Mouse (Mus musculus): Measurements from ENCODE around the gene Rps6kb1. TPM values are rescaled to one million over a fixed set of nuclear protein-coding genes. Genes with fewer than 3 reads are reported as not detected.

Gene Rps6kb1
- 39.3 and 39.8 TPM in 2 replicates for total RNA-seq (2012; rRNA removed)
- 10 to 100 TPM; 49.4 to 73.6 TPM for polyA plus RNA-seq (2012; ENCODE audit: insufficient read depth in 1 of 2, insufficient read length in 2 of 2, low read depth in 1 of 2, low replicate concordance in 2 of 2, missing spikeins in 1 of 2)

- Histone ChIP-seq H3K4me1 (ENCODE audit: control insufficient read depth in 1 of 2, insufficient read depth in 2 of 2, low read length in 2 of 2) (peaks cover 8 to 12% of the 10 kb centered on the region in 2 experiments), H3K27me3 (ENCODE audit: control insufficient read depth in 1 of 2, insufficient read depth in 2 of 2, low read length in 2 of 2) (no peaks in the 10 kb centered on the region), H3K27ac (ENCODE audit: control insufficient read depth, low read depth, low read length) (peak within 1 kb of the TSS; percentile 99), H3K9me3 (replicated peaks; ENCODE audit: insufficient read depth, low read length) (no peaks in the 10 kb centered on the region), H3K79me2 (ENCODE audit: control insufficient read depth, insufficient read depth, low read length, poor library complexity) (peaks cover 54% of the 10 kb centered on the region), H3K36me3 (ENCODE audit: control insufficient read depth in 1 of 2, insufficient read depth in 2 of 2, low read length in 2 of 2) (peaks cover 5 to 26% of the 10 kb centered on the region in 2 experiments), H3K4me3 (ENCODE audit: control insufficient read depth in 1 of 2, insufficient read depth in 1 of 2, low read depth in 2 of 2, low read length in 2 of 2) (peak within 1 kb of the TSS; percentile 77 to 88), H3K9ac (ENCODE audit: control insufficient read depth, low read depth, low read length, poor library complexity, severe bottlenecking) (peak within 1 kb of the TSS; percentile 96)
- DNase-seq (ENCODE audit: low read depth, low spot score): peak; percentile 100
- TF ChIP-seq JUND (IDR thresholded peaks at IDR 0.05; ENCODE audit: low read depth, low read length) (no peak), ZNF384 (IDR thresholded peaks at IDR 0.05; ENCODE audit: low read depth, low read length) (peak; percentile 91), MXI1 (IDR thresholded peaks at IDR 0.05; ENCODE audit: low read depth, low read length) (peak; percentile 94), MYC (IDR thresholded peaks at IDR 0.05; ENCODE audit: low read depth, low read length) (peak; percentile 93), HCFC1 (IDR thresholded peaks at IDR 0.05; ENCODE audit: low read depth, low read length) (peak; percentile 100), ELF1 (IDR thresholded peaks at IDR 0.05; ENCODE audit: low read depth, low read length) (peak; percentile 86), UBTF (IDR thresholded peaks at IDR 0.05; ENCODE audit: borderline replicate concordance, insufficient read depth, low read depth, low read length) (no peak), POLR2A (IDR thresholded peaks at IDR 0.05; ENCODE audit: control insufficient read depth in 1 of 2, insufficient read depth in 1 of 2, low read depth in 1 of 2, low read length in 2 of 2, poor library complexity in 1 of 2) (peak; percentile 95 to 97), ZKSCAN1 (IDR thresholded peaks at IDR 0.05; ENCODE audit: low read depth, low read length) (no peak), TCF12 (IDR thresholded peaks at IDR 0.05; ENCODE audit: low read depth, low read length) (peak; percentile 91), TBP (IDR thresholded peaks at IDR 0.05; ENCODE audit: low read depth, low read length) (peak; percentile 85), MAX (IDR thresholded peaks at IDR 0.05; ENCODE audit: low read length) (peak; percentile 91), SMC3 (IDR thresholded peaks at IDR 0.05; ENCODE audit: low read depth, low read length) (no peak), BHLHE40 (IDR thresholded peaks at IDR 0.05; ENCODE audit: borderline replicate concordance, low read depth, low read length) (no peak), KAT2A (conservative IDR thresholded peaks at IDR 0.05; ENCODE audit: low read depth, low read length) (peak; percentile 98), USF2 (IDR thresholded peaks at IDR 0.05; ENCODE audit: borderline replicate concordance in 1 of 2, insufficient read depth in 1 of 2, low read depth in 1 of 2, low read length in 2 of 2) (no peak), SIN3A (IDR thresholded peaks at IDR 0.05; ENCODE audit: low read length) (peak; percentile 96), CTCF (IDR thresholded peaks at IDR 0.05 in 2 of 3, conservative IDR thresholded peaks at IDR 0.05 in 1 of 3; ENCODE audit: control insufficient read depth in 1 of 3, insufficient read depth in 1 of 3, low read depth in 2 of 3, low read length in 3 of 3, poor library complexity in 1 of 3, severe bottlenecking in 1 of 3) (no peak), MAZ (IDR thresholded peaks at IDR 0.05; ENCODE audit: low read depth, low read length) (peak; percentile 44; the same call in 1 of the 2 replicates), CHD1 (IDR thresholded peaks at IDR 0.05; ENCODE audit: low read depth, low read length) (0 out of 2 replicates have a peak, but pooled peaks have one; percentile 57), MYB (IDR thresholded peaks at IDR 0.05; ENCODE audit: low read depth, low read length) (peak; percentile 19; the same call in 1 of the 2 replicates), GATA1 (IDR thresholded peaks at IDR 0.05; ENCODE audit: low read depth, low read length) (peak; percentile 65), EP300 (IDR thresholded peaks at IDR 0.05; ENCODE audit: low read depth in 1 of 2, low read length in 2 of 2) (0 out of 4 replicates have a peak, but pooled peaks of 1 of the 2 experiments have one; percentile 36), USF1 (IDR thresholded peaks at IDR 0.05; ENCODE audit: low read depth, low read length) (peak; percentile 60; the same call in 1 of the 2 replicates), MAFK (IDR thresholded peaks at IDR 0.05; ENCODE audit: borderline replicate concordance, low read depth, low read length) (no peak), RAD21 (IDR thresholded peaks at IDR 0.05; ENCODE audit: low read depth, low read length) (no peak), TAL1 (IDR thresholded peaks at IDR 0.05; ENCODE audit: low read length) (no peak), MEF2A (IDR thresholded peaks at IDR 0.05; ENCODE audit: extremely low read depth, insufficient replicate concordance, low read depth, low read length, poor library complexity, severe bottlenecking) (no peak), E2F4 (IDR thresholded peaks at IDR 0.05; ENCODE audit: borderline replicate concordance, low read depth, low read length) (peak; percentile 76; the same call in 1 of the 2 replicates), ZC3H11A (IDR thresholded peaks at IDR 0.05; ENCODE audit: low read depth, low read length) (no peak), GABPA (IDR thresholded peaks at IDR 0.05; ENCODE audit: low read depth, low read length) (no peak), ZMIZ1 (IDR thresholded peaks at IDR 0.05; ENCODE audit: low read depth, low read length) (peak; percentile 96), ETS1 (IDR thresholded peaks at IDR 0.05; ENCODE audit: low read depth, low read length) (0 out of 2 replicates have a peak, but pooled peaks have one; percentile 48), CHD2 (IDR thresholded peaks at IDR 0.05; ENCODE audit: low read length) (no peak), POLR2AphosphoS2 (IDR thresholded peaks at IDR 0.05; ENCODE audit: low read length) (peak; percentile 96)
Observed at GRCm38 (mm10) chr11:86544639-86545299, at the start of gene Rps6kb1, which contains the start of gene Tubd1. TSS of gene Rps6kb1 (minus strand) at chr11:86544805. TSS of gene Tubd1 (plus strand) at chr11:86544991.
